ENCODE assay signal across 8 mouse cellular contexts in genomic region chr14:26533821-26534756, GRCm38 (mm10). TPM values are rescaled to one million over a fixed set of nuclear protein-coding genes. Genes with fewer than 3 reads are reported as not detected.
DNase-seq lines count a peak whose midpoint lies in the region; ATAC-seq and TF ChIP-seq lines count a peak whose summit lies in the region.

No protein-coding gene starts in this region.

- DNase-seq in CD4-positive helper T cell, adult 2 months (ENCODE audit: low read depth, low spot score), result peak; percentile 61
- DNase-seq in T-cell, adult 2 months (ENCODE audit: low spot score), result peak; percentile 47
- peak; percentile 28 to 41 for DNase-seq in gastrocnemius, postnatal 36 days
- DNase-seq in naive thymus-derived CD4-positive, alpha-beta T cell, adult 2 months (ENCODE audit: low read depth), result peak; percentile 66
- DNase-seq in thymus, postnatal 14 days, result peak; percentile 67

- H3K4me2 ChIP-seq in intestine, postnatal 0 days (replicated peaks; ENCODE audit: low read depth), result peak overlapping the region; percentile 91
- peak overlapping the region; percentile 89 for H3K4me2 ChIP-seq in liver, embryonic 12.5 days

- H3K4me1 ChIP-seq in cortical plate, adult 2 months (ENCODE audit: control insufficient read depth, insufficient read depth, low read length), result peaks cover 4% of the 10 kb centered on the region
- no peaks in the 10 kb centered on the region for H3K4me1 ChIP-seq in intestine, postnatal 0 days (replicated peaks; ENCODE audit: control insufficient read depth, insufficient read depth, low read length)
- peaks cover 48% of the 10 kb centered on the region for H3K4me1 ChIP-seq in liver, embryonic 12.5 days

- H3K9me3 ChIP-seq in intestine, postnatal 0 days (ENCODE audit: control insufficient read depth), result no peaks in the 10 kb centered on the region
- H3K9me3 ChIP-seq in liver, embryonic 12.5 days (replicated peaks), result no peaks in the 10 kb centered on the region

- TF ChIP-seq POLR2A in cortical plate, adult 2 months (IDR thresholded peaks at IDR 0.05; ENCODE audit: extremely low read depth, insufficient read depth, low read length), result no peak

- under 1% methylated on average over 82 of the region's 92 CpGs for WGBS in intestine, postnatal 0 days
- under 1% methylated on average over 92 of the region's 92 CpGs for WGBS in liver, embryonic 12.5 days (ENCODE audit: insufficient replicate concordance)

- intact Hi-C loops in gastrocnemius, postnatal 36 days (cut with DNase I), result loop anchor here (2.0 to 5.0 kb wide), 3 partner anchors 42 to 103 kb away; partner anchors contain the start of gene Arf4

- peak overlapping the region; percentile 85 for H3K9ac ChIP-seq in intestine, postnatal 0 days (ENCODE audit: low read depth, low read length)
- H3K9ac ChIP-seq in liver, embryonic 12.5 days, result peak overlapping the region; percentile 95

- TF ChIP-seq CTCF in cortical plate, adult 2 months (IDR thresholded peaks at IDR 0.05; ENCODE audit: extremely low read depth, insufficient read depth, low read length), result no peak
- TF ChIP-seq CTCF in intestine, postnatal 0 days (IDR thresholded peaks at IDR 0.05; ENCODE audit: low read depth), result 0 out of 2 replicates have a peak, but pooled peaks have one; percentile 1

- H3K27ac ChIP-seq in cortical plate, adult 2 months (ENCODE audit: insufficient read depth, low read length), result peak overlapping the region; percentile 62
- peak overlapping the region; percentile 91 for H3K27ac ChIP-seq in intestine, postnatal 0 days (ENCODE audit: low read depth, low read length)
- H3K27ac ChIP-seq in liver, embryonic 12.5 days, result peak overlapping the region; percentile 88

- no peaks in the 10 kb centered on the region for H3K27me3 ChIP-seq in intestine, postnatal 0 days (replicated peaks; ENCODE audit: control insufficient read depth, insufficient read depth, low read length)
- peaks cover 3% of the 10 kb centered on the region; the same call in 1 of the 2 replicates for H3K27me3 ChIP-seq in liver, embryonic 12.5 days (replicated peaks)

- H3K4me3 ChIP-seq in cortical plate, adult 2 months (ENCODE audit: insufficient read depth, low read length), result peak overlapping the region; percentile 80
- peak overlapping the region; percentile 98 for H3K4me3 ChIP-seq in intestine, postnatal 0 days (ENCODE audit: low read depth, low read length)
- H3K4me3 ChIP-seq in liver, embryonic 12.5 days, result peak overlapping the region; percentile 90

- peak; percentile 68 for ATAC-seq in intestine, postnatal 0 days
- peak; percentile 76 for ATAC-seq in liver, embryonic 12.5 days

- H3K36me3 ChIP-seq in intestine, postnatal 0 days (ENCODE audit: control insufficient read depth, insufficient read depth), result no peaks in the 10 kb centered on the region
- H3K36me3 ChIP-seq in liver, embryonic 12.5 days, result peaks cover 17% of the 10 kb centered on the region

RNA-seq across cellular contexts. Expression of gene Slmap, which starts 0.6 kb away (rescaled TPM):
- polyA plus RNA-seq in cortical plate, adult 2 months (2012; rRNA removed), result 57.3 and 59.7 TPM in 2 replicates
- 10 to 100 TPM; 73.2 to 87.8 TPM for total RNA-seq in gastrocnemius, postnatal 36 days (2021)
- polyA plus RNA-seq in intestine, postnatal 0 days (2015; fragmentation: Nextera tagmentation; extraction: Ambion mirVana), result 62.6 and 63.5 TPM in 2 replicates
- polyA plus RNA-seq in liver, embryonic 12.5 days (2016; fragmentation: Nextera tagmentation; extraction: Ambion mirVana), result 20.2 and 20.6 TPM in 2 replicates

RNA-seq across cellular contexts. Expression of gene Dennd6a, which starts 39.6 kb away (rescaled TPM):
- 21.5 and 22.2 TPM in 2 replicates for polyA plus RNA-seq in cortical plate, adult 2 months (2012; rRNA removed)
- total RNA-seq in gastrocnemius, postnatal 36 days (2021), result 1 to 10 TPM; 7.3 to 7.4 TPM
- 31.6 and 33.5 TPM in 2 replicates for polyA plus RNA-seq in intestine, postnatal 0 days (2015; fragmentation: Nextera tagmentation; extraction: Ambion mirVana)
- 18.2 and 19.3 TPM in 2 replicates for polyA plus RNA-seq in liver, embryonic 12.5 days (2016; fragmentation: Nextera tagmentation; extraction: Ambion mirVana)

Comparison
In these comparisons a context has a peak if more than half of its experiments do, and no peak if none do; other contexts are left out.
1. Peak in every context shown above with its lines: DNase-seq, ATAC-seq, H3K4me3 ChIP-seq and H3K27ac ChIP-seq.